Mouse (Mus musculus) limb, embryonic 12.5 days (tissue): ENCODE measurements at regions not wholly inside any gene's neighbourhood (a gene's known extent, or its start where the extent isn't known, plus 50 kb on each side); places are given as distances from the start of the nearest gene placed in this dataset.

Experiments
- ATAC-seq: fragments of 200-750 bp; cut with Nextera tagmentation; 2 replicates; pipeline ENCODE4 v1.8.0; 2017; ENCODE audit warnings: low read depth, moderate TSS enrichment; ENCODE audit not compliant: insufficient number of reproducible peaks, insufficient read depth, low FRiP score, low TSS enrichment
- H3K27ac ChIP-seq: fragments of 300-500 bp; sonication (generic); 2 replicates; pipeline ENCODE4 v1.5.1; 2016; ENCODE audit warnings: mild to moderate bottlenecking, moderate library complexity
- H3K27me3 ChIP-seq: fragments of 300-500 bp; sonication (generic); 2 replicates; pipeline ENCODE4 v1.6.1; 2016; ENCODE audit warnings: mild to moderate bottlenecking, moderate library complexity
- H3K36me3 ChIP-seq: fragments of 300-500 bp; sonication (generic); 2 replicates; pipeline ENCODE4 v1.6.1; 2016; ENCODE audit warnings: mild to moderate bottlenecking, moderate library complexity
- H3K4me1 ChIP-seq: fragments of 300-500 bp; sonication (generic); replicated peaks from 2 replicates; pipeline ENCODE4 v1.6.1; 2016
- H3K4me2 ChIP-seq: fragments of 300-500 bp; sonication (generic); 2 replicates; pipeline ENCODE4 v1.6.1; 2016; ENCODE audit warnings: mild to moderate bottlenecking, moderate library complexity
- H3K4me3 ChIP-seq: fragments of 300-500 bp; sonication (generic); replicated peaks from 2 replicates; pipeline ENCODE4 v1.5.1; 2016; ENCODE audit warnings: mild to moderate bottlenecking
- H3K9ac ChIP-seq: fragments of 300-500 bp; sonication (generic); replicated peaks from 2 replicates; pipeline ENCODE4 v1.6.1; 2016; ENCODE audit warnings: mild to moderate bottlenecking, moderate library complexity
- H3K9me3 ChIP-seq: fragments of 300-500 bp; sonication (generic); 2 replicates; pipeline ENCODE4 v1.6.1; 2016; ENCODE audit warnings: mild to moderate bottlenecking, moderate library complexity
- WGBS: fragments of 180-500 bp; shearing (Covaris S2); methylation state at CpG from one replicate; pipeline ENCODE4 v1.1.7; 2016; 5-methylcytosine and 5-hydroxymethylcytosine counted together

- no peaks in the 10 kb centered on the region for H3K36me3 ChIP-seq
- no peaks in the 10 kb centered on the region for H3K27me3 ChIP-seq
- ATAC-seq = no peak
- no peaks in the 10 kb centered on the region for H3K9me3 ChIP-seq
- H3K4me1 ChIP-seq = 0 out of 2 replicates have a peak, but pooled peaks cover 10% of the 10 kb centered on the region
- 84% methylated on average over 6 of the region's 6 CpGs for WGBS
- no peak overlapping the region for H3K27ac ChIP-seq
- H3K4me2 ChIP-seq = no peak overlapping the region
- H3K9ac ChIP-seq = no peak overlapping the region
- H3K4me3 ChIP-seq = no peak overlapping the region
These were observed 74.2 kb upstream of the S1pr1 start for GRCm38 (mm10) chr3:115789063-115789462.

DNA sequence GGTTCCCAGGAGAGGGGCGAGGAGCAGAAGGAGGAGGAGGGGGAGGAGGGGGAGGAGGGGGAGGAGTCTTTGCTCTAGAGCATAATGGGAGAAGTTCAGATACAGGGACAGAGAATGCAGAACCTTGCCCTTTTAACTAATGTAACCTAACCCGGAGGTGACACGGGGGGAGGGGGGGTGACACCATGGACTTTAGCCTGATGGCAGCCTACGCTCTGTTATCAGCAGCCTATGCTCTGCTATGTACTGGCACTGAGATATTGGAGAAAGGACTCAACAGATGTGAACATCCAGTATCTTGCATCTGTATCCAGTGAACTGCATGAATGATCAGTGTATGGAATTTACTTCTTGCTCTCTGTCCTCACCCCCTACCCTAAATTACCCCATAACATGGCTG, 77.7 kb upstream of the S1pr1 start:
- no peak for ATAC-seq

GRCm38 (mm10) chr3:115793344-115794059, 78.6 kb upstream of the S1pr1 start:
- 47% methylated on average over 12 of the region's 12 CpGs for WGBS
- H3K4me1 ChIP-seq = 0 out of 2 replicates have a peak, but pooled peaks cover 2% of the 10 kb centered on the region
- no peaks in the 10 kb centered on the region for H3K9me3 ChIP-seq
- H3K27me3 ChIP-seq = no peaks in the 10 kb centered on the region
- H3K27ac ChIP-seq = no peak overlapping the region
- no peak overlapping the region for H3K9ac ChIP-seq
- H3K36me3 ChIP-seq = no peaks in the 10 kb centered on the region
- H3K4me3 ChIP-seq = no peak overlapping the region
- no peak overlapping the region for H3K4me2 ChIP-seq
- no peak for ATAC-seq

More for the DNA sequence above, 77.7 kb upstream of the S1pr1 start:
- Histone ChIP-seq H3K9ac (no peak overlapping the region), H3K4me3 (no peak overlapping the region), H3K4me1 (0 out of 2 replicates have a peak, but pooled peaks cover 2% of the 10 kb centered on the region), H3K9me3 (no peaks in the 10 kb centered on the region), H3K27me3 (no peaks in the 10 kb centered on the region), H3K27ac (no peak overlapping the region), H3K36me3 (no peaks in the 10 kb centered on the region), H3K4me2 (no peak overlapping the region)
- whole genome bisulfite sequencing = 72% methylated on average over 4 of the region's 4 CpGs

GRCm38 (mm10) chr3:115799326-115799725, 84.5 kb upstream of the S1pr1 start:
- no peaks in the 10 kb centered on the region for H3K27me3 ChIP-seq
- no peak overlapping the region for H3K27ac ChIP-seq
- WGBS = 87% methylated on average over 10 of the region's 10 CpGs
- H3K9me3 ChIP-seq = no peaks in the 10 kb centered on the region
- no peak for ATAC-seq
- no peak overlapping the region for H3K4me2 ChIP-seq
- no peak overlapping the region for H3K9ac ChIP-seq
- H3K36me3 ChIP-seq = no peaks in the 10 kb centered on the region
- no peaks in the 10 kb centered on the region for H3K4me1 ChIP-seq
- H3K4me3 ChIP-seq = no peak overlapping the region

- H3K27ac ChIP-seq = no peak overlapping the region
- H3K9ac ChIP-seq = no peak overlapping the region
- no peak for ATAC-seq
- WGBS = 77% methylated on average over 2 of the region's 2 CpGs
- no peaks in the 10 kb centered on the region for H3K36me3 ChIP-seq
- no peaks in the 10 kb centered on the region for H3K4me1 ChIP-seq
- no peak overlapping the region for H3K4me3 ChIP-seq
- no peak overlapping the region for H3K4me2 ChIP-seq
- H3K9me3 ChIP-seq = no peaks in the 10 kb centered on the region
- H3K27me3 ChIP-seq = no peaks in the 10 kb centered on the region
These were observed 85.1 kb upstream of the S1pr1 start for GRCm38 (mm10) chr3:115799981-115800380.

- Histone ChIP-seq H3K27me3 (no peaks in the 10 kb centered on the region), H3K27ac (no peak overlapping the region), H3K4me1 (no peaks in the 10 kb centered on the region), H3K36me3 (no peaks in the 10 kb centered on the region), H3K9ac (no peak overlapping the region), H3K9me3 (no peaks in the 10 kb centered on the region), H3K4me3 (no peak overlapping the region), H3K4me2 (no peak overlapping the region)
- no peak for ATAC-seq
- 46% methylated on average over 5 of the region's 5 CpGs for WGBS
These were observed 86.0 kb upstream of the S1pr1 start for GRCm38 (mm10) chr3:115800873-115801272.

GRCm38 (mm10) chr3:115801581-115802200, 85.9 kb upstream of the Dph5 start:
- Histone ChIP-seq H3K27me3 (no peaks in the 10 kb centered on the region), H3K4me2 (no peak overlapping the region), H3K36me3 (no peaks in the 10 kb centered on the region), H3K27ac (no peak overlapping the region), H3K4me1 (no peaks in the 10 kb centered on the region), H3K9me3 (no peaks in the 10 kb centered on the region), H3K4me3 (no peak overlapping the region), H3K9ac (no peak overlapping the region)
- WGBS = 77% methylated on average over 5 of the region's 5 CpGs
- no peak for ATAC-seq

- WGBS = 76% methylated on average over 3 of the region's 3 CpGs
- H3K4me1 ChIP-seq = no peaks in the 10 kb centered on the region
- no peaks in the 10 kb centered on the region for H3K27me3 ChIP-seq
- no peak overlapping the region for H3K4me3 ChIP-seq
- no peak for ATAC-seq
- H3K27ac ChIP-seq = no peak overlapping the region
- H3K36me3 ChIP-seq = no peaks in the 10 kb centered on the region
- no peaks in the 10 kb centered on the region for H3K9me3 ChIP-seq
- no peak overlapping the region for H3K4me2 ChIP-seq
- H3K9ac ChIP-seq = no peak overlapping the region
These were observed 83.0 kb upstream of the Dph5 start for GRCm38 (mm10) chr3:115804616-115805015.

DNA sequence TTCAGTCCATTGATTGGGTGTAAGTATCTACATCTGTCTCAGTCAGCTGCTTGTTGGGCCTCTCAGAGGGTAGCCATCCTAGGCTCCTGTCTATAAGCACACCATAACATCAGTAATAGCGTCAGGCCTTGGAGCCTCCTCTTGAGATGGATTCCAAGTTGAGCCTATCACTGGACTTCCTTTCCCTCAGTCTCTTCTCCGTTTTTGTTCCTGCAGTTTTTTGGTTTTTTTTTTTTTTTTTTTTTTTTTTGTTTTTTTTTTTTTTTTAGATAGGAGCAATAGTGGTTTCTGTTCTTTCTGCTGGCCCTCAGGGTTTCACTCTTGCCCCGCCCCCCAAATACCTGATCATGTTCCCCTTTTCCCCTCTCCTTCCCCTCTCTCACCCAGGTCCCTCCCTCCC, 80.6 kb upstream of the Dph5 start:
- Histone ChIP-seq H3K9me3 (no peaks in the 10 kb centered on the region), H3K9ac (no peak overlapping the region), H3K4me3 (no peak overlapping the region), H3K27me3 (no peaks in the 10 kb centered on the region), H3K4me1 (no peaks in the 10 kb centered on the region), H3K36me3 (no peaks in the 10 kb centered on the region), H3K27ac (no peak overlapping the region), H3K4me2 (no peak overlapping the region)
- WGBS = 76% methylated on average over 3 of the region's 3 CpGs
- ATAC-seq = no peak

DNA sequence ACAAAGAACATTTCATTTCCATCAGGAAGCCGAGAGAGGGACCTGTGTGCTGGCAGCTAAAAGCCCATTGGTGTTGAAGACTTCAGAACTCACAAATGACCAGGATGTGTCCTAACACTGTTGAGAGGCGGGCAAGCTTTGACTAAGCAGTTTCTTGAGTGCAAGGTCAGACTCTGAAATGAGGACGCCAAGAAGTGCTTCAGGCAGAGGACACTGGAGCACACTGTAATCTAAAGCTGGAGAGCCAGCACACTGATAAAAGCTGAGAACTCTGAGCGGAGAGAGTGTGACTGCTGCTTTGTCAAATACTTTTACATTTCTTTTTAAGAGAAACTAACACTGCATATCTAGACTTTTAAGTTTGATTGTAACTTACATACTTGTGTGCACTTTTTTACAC, 72.5 kb upstream of the Dph5 start:
- peak overlapping the region; percentile 41; the same call in 1 of the 2 replicates for H3K27ac ChIP-seq
- H3K27me3 ChIP-seq = no peaks in the 10 kb centered on the region
- peaks cover 12% of the 10 kb centered on the region for H3K4me1 ChIP-seq
- H3K4me2 ChIP-seq = no peak overlapping the region
- H3K4me3 ChIP-seq = no peak overlapping the region
- H3K9ac ChIP-seq = no peak overlapping the region
- ATAC-seq = no peak
- 73% methylated on average over 4 of the region's 4 CpGs for WGBS
- H3K9me3 ChIP-seq = no peaks in the 10 kb centered on the region
- no peaks in the 10 kb centered on the region for H3K36me3 ChIP-seq

GRCm38 (mm10) chr3:115815571-115816156, 72.0 kb upstream of the Dph5 start:
- Histone ChIP-seq H3K27ac (peak overlapping the region; percentile 41; the same call in 1 of the 2 replicates), H3K36me3 (no peaks in the 10 kb centered on the region), H3K9me3 (no peaks in the 10 kb centered on the region), H3K9ac (no peak overlapping the region), H3K4me2 (no peak overlapping the region), H3K4me3 (no peak overlapping the region), H3K4me1 (peaks cover 12% of the 10 kb centered on the region), H3K27me3 (no peaks in the 10 kb centered on the region)
- WGBS = 55% methylated on average over 12 of the region's 12 CpGs
- ATAC-seq = no peak
